Mouse (Mus musculus) cerebellum, adult 2 months (tissue): ENCODE results near the gene Slc26a8. TPM values are rescaled to one million over a fixed set of nuclear protein-coding genes. Genes with fewer than 3 reads are reported as not detected.

Experiments
- DNase-seq, 2 experiments: peaks; one replicate each; pipeline ENCODE4 v3.0.0; 2021
- H3K27ac ChIP-seq: fragments of 200-500 bp; 2 replicates; pipeline ENCODE4 v1.5.1; 2012; ENCODE audit warnings: low read length, control low read depth, inconsistent platforms; ENCODE audit not compliant: insufficient read depth
- H3K27me3 ChIP-seq: fragments of 200-500 bp; 2 replicates; pipeline ENCODE4 v1.6.1; 2012; ENCODE audit warnings: inconsistent platforms, mild to moderate bottlenecking, low read length, moderate library complexity; ENCODE audit not compliant: control insufficient read depth, insufficient read depth
- H3K4me1 ChIP-seq: fragments of 200-500 bp; 2 replicates; pipeline ENCODE4 v1.6.1; 2011; ENCODE audit warnings: low read length; ENCODE audit not compliant: control insufficient read depth, insufficient read depth
- H3K4me3 ChIP-seq: fragments of 200-500 bp; replicated peaks from 2 replicates; pipeline ENCODE3; 2011; ENCODE audit warnings: mild to moderate bottlenecking, low read depth, low read length, control low read depth; ENCODE audit not compliant: insufficient read depth
- CTCF ChIP-seq: fragments of 200-500 bp; IDR thresholded peaks from 2 replicates; pipeline ENCODE4 v1.5.1; 2011; ENCODE audit warnings: low read depth, mild to moderate bottlenecking, control low read depth, low read length, moderate library complexity, borderline replicate concordance; ENCODE audit not compliant: insufficient read depth
- POLR2A ChIP-seq: fragments of 200-500 bp; IDR thresholded peaks from 2 replicates; pipeline ENCODE4 v1.6.1; 2011; ENCODE audit warnings: low read length, control low read depth, borderline replicate concordance; ENCODE audit not compliant: insufficient read depth
- WGBS: fragments of 180-500 bp; shearing (Covaris S2); methylation state at CpG from one replicate; pipeline ENCODE4 v1.1.7; 2018; 5-methylcytosine and 5-hydroxymethylcytosine counted together
- polyA plus RNA-seq: library from polyadenylated mRNA; depleted of rRNA; stranded (reverse); fragments of >200 nt; gene quantifications from 2 replicates; pipeline ENCODE4 v1.2.3, GENCODE M21; 2012

Slc26a8 gene
- polyA plus RNA-seq, 1 experiment, result 4.9 TPM

- H3K27me3 ChIP-seq, result no peaks in the 10 kb centered on the region
- H3K4me3 ChIP-seq, result peak within 1 kb of the TSS; percentile 87
- peak; percentile 99 for DNase-seq
- peak within 1 kb of the TSS; percentile 87 for H3K27ac ChIP-seq
- peaks cover 2% of the 10 kb centered on the region; the same call in 1 of the 2 replicates for H3K4me1 ChIP-seq
- under 1% methylated on average over 86 of the region's 86 CpGs for WGBS
- TF ChIP-seq CTCF (peak; percentile 59; the same call in 1 of the 2 replicates), POLR2A (peak; percentile 86)
These were observed 998 bp upstream of the Slc26a8 start, which contains the start of gene Mapk14 for GRCm38 (mm10) chr17:28690776-28691686. TSS of gene Mapk14 (plus strand) at chr17:28691329.

- H3K4me3 ChIP-seq, result no peak overlapping the region
- no peaks in the 10 kb centered on the region for H3K27me3 ChIP-seq
- no peak for DNase-seq
- no peak overlapping the region for H3K27ac ChIP-seq
- no peaks in the 10 kb centered on the region; the same call in 1 of the 2 replicates for H3K4me1 ChIP-seq
- TF ChIP-seq CTCF (no peak), POLR2A (no peak)
- WGBS, result 57% methylated on average over 4 of the region's 4 CpGs
These were observed 2.7 kb downstream of the Slc26a8 start for GRCm38 (mm10) chr17:28687354-28687753.

- TF ChIP-seq CTCF (no peak), POLR2A (no peak)
- no peak for DNase-seq
- no peak overlapping the region for H3K27ac ChIP-seq
- no peaks in the 10 kb centered on the region for H3K27me3 ChIP-seq
- H3K4me1 ChIP-seq, result no peaks in the 10 kb centered on the region
- 76% methylated on average over 19 of the region's 19 CpGs for WGBS
- no peak overlapping the region for H3K4me3 ChIP-seq
These were observed 5.4 kb downstream of the Slc26a8 start for GRCm38 (mm10) chr17:28684631-28685030.

- TF ChIP-seq CTCF, result no peak
- TF ChIP-seq POLR2A, result no peak
- 66% methylated on average over 1 of the region's 1 CpGs for WGBS
These were observed 6.4 kb downstream of the Slc26a8 start for GRCm38 (mm10) chr17:28683601-28684000.

GRCm38 (mm10) chr17:28682311-28683084 is 7.5 kb downstream of the Slc26a8 start:
- Histone ChIP-seq H3K4me3 (no peak overlapping the region), H3K4me1 (no peaks in the 10 kb centered on the region), H3K27ac (no peak overlapping the region), H3K27me3 (no peaks in the 10 kb centered on the region)
- WGBS, result 83% methylated on average over 13 of the region's 13 CpGs
- TF ChIP-seq POLR2A (no peak), CTCF (no peak)
- no peak for DNase-seq

More at GRCm38 (mm10) chr17:28683601-28684000, 6.4 kb downstream of the Slc26a8 start:
- no peak overlapping the region for H3K4me3 ChIP-seq
- no peak overlapping the region for H3K27ac ChIP-seq
- no peaks in the 10 kb centered on the region for H3K4me1 ChIP-seq
- H3K27me3 ChIP-seq, result no peaks in the 10 kb centered on the region
- no peak for DNase-seq

GRCm38 (mm10) chr17:28659564-28659963 is 30.5 kb downstream of the Slc26a8 start:
- H3K4me3 ChIP-seq, result no peak overlapping the region
- TF ChIP-seq POLR2A (no peak), CTCF (no peak)
- WGBS, result 38% methylated on average over 6 of the region's 6 CpGs
- DNase-seq, result no peak
- no peaks in the 10 kb centered on the region for H3K27me3 ChIP-seq
- H3K4me1 ChIP-seq, result no peaks in the 10 kb centered on the region
- no peak overlapping the region for H3K27ac ChIP-seq

- Histone ChIP-seq H3K4me1 (no peaks in the 10 kb centered on the region), H3K4me3 (no peak overlapping the region), H3K27me3 (no peaks in the 10 kb centered on the region), H3K27ac (no peak overlapping the region)
- DNase-seq, result no peak
- 25% methylated on average over 4 of the region's 4 CpGs for WGBS
- TF ChIP-seq POLR2A (no peak), CTCF (no peak)
These were observed 32.1 kb downstream of the Slc26a8 start for GRCm38 (mm10) chr17:28657936-28658335.

GRCm38 (mm10) chr17:28650268-28650667 is 39.8 kb downstream of the Slc26a8 start:
- Histone ChIP-seq H3K27ac (no peak overlapping the region), H3K4me1 (no peaks in the 10 kb centered on the region), H3K4me3 (no peak overlapping the region), H3K27me3 (no peaks in the 10 kb centered on the region)
- WGBS, result 61% methylated on average over 3 of the region's 3 CpGs
- no peak for DNase-seq
- TF ChIP-seq CTCF (no peak), POLR2A (no peak)
